In the genomic region with DNA sequence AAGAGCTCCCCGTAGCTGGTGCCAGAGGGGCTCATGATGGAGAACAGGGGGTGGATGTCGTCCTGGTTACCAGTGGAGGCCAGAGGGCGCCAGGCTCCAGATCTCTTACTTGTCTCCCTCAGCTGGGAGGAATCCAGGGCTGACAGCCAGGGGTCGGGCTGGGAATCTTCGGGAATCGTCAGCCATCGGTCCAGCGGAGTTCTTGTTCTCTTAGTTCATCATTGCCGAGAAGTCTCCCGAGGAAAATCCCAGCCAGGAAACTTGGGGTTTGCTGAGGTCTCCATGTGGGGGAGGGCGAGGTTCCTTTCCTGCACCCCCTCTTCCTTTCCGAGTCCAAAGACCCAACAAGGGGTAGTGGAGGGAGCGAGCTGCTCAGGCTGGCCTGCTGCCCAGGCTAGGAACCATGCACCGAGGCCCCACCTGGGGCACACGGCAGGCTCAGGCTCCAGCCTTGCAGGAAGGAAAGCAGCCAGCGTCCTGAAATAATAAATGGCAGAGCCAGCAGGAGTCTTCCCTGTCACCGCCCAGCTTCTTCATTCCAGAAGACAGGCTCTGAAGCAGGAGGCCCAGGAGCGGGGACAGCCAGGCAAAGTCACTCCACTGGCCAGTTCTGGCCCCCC, we compare ENCODE assay signal across 8 mouse cellular contexts. TPM values are rescaled to one million over a fixed set of nuclear protein-coding genes. Genes with fewer than 3 reads are reported as not detected.
DNase-seq lines count a peak whose midpoint lies in the region; ATAC-seq lines count a peak whose summit lies in the region.

No protein-coding gene starts in this region.

- H3K4me2 ChIP-seq in embryonic facial prominence, embryonic 11.5 days (ENCODE audit: low read depth, low read length) = peak overlapping the region; percentile 8; the same call in 1 of the 2 replicates
- H3K4me2 ChIP-seq in heart, embryonic 11.5 days = peak overlapping the region; percentile 44

- ATAC-seq in embryonic facial prominence, embryonic 11.5 days (replicated peaks; ENCODE audit: insufficient number of reproducible peaks, low FRiP score, low TSS enrichment, low read depth) = no peak
- no peak for ATAC-seq in heart, embryonic 11.5 days (replicated peaks; ENCODE audit: insufficient number of reproducible peaks, low FRiP score, low TSS enrichment)
- ATAC-seq in erythroid progenitor cell, adult 5-6 weeks (replicated peaks; ENCODE audit: low FRiP score, poor library complexity, severe bottlenecking) = no peak

- 12% methylated on average over 18 of the region's 18 CpGs for WGBS in embryonic facial prominence, embryonic 11.5 days
- 8% methylated on average over 18 of the region's 18 CpGs for WGBS in heart, embryonic 11.5 days (ENCODE audit: insufficient replicate concordance)
- WGBS in midbrain, embryonic 10.5 days = 10% methylated on average over 18 of the region's 18 CpGs

- H3K4me3 ChIP-seq in embryonic facial prominence, embryonic 11.5 days (ENCODE audit: low read depth, low read length) = no peak overlapping the region
- H3K4me3 ChIP-seq in heart, embryonic 11.5 days (ENCODE audit: low read depth, low read length) = peak overlapping the region; percentile 8
- H3K4me3 ChIP-seq in midbrain, embryonic 10.5 days = peak overlapping the region; percentile 27

- H3K36me3 ChIP-seq in embryonic facial prominence, embryonic 11.5 days (replicated peaks; ENCODE audit: control insufficient read depth, insufficient read depth, low read depth, low read length) = no peaks in the 10 kb centered on the region
- no peaks in the 10 kb centered on the region for H3K36me3 ChIP-seq in heart, embryonic 11.5 days (ENCODE audit: control insufficient read depth, insufficient read depth, low read length)
- H3K36me3 ChIP-seq in midbrain, embryonic 10.5 days = no peaks in the 10 kb centered on the region

- no peak overlapping the region for H3K27ac ChIP-seq in embryonic facial prominence, embryonic 11.5 days (replicated peaks; ENCODE audit: low read depth, low read length)
- H3K27ac ChIP-seq in heart, embryonic 11.5 days (ENCODE audit: low read depth, low read length) = no peak overlapping the region
- peak overlapping the region; percentile 72 for H3K27ac ChIP-seq in midbrain, embryonic 10.5 days (replicated peaks)

- H3K4me1 ChIP-seq in embryonic facial prominence, embryonic 11.5 days (ENCODE audit: control insufficient read depth, insufficient read depth, low read length) = peaks cover 13% of the 10 kb centered on the region
- H3K4me1 ChIP-seq in heart, embryonic 11.5 days (ENCODE audit: control insufficient read depth, insufficient read depth, low read length) = peaks cover 18% of the 10 kb centered on the region
- H3K4me1 ChIP-seq in midbrain, embryonic 10.5 days = peaks cover 37% of the 10 kb centered on the region

- peak overlapping the region; percentile 32 for H3K9ac ChIP-seq in embryonic facial prominence, embryonic 11.5 days (replicated peaks; ENCODE audit: low read length)
- peak overlapping the region; percentile 4; the same call in 1 of the 2 replicates for H3K9ac ChIP-seq in heart, embryonic 11.5 days (ENCODE audit: low read depth, low read length)

- H3K9me3 ChIP-seq in embryonic facial prominence, embryonic 11.5 days (replicated peaks; ENCODE audit: control insufficient read depth, low read length) = no peaks in the 10 kb centered on the region
- H3K9me3 ChIP-seq in heart, embryonic 11.5 days (replicated peaks; ENCODE audit: control insufficient read depth, low read length) = no peaks in the 10 kb centered on the region
- H3K9me3 ChIP-seq in midbrain, embryonic 10.5 days (replicated peaks) = no peaks in the 10 kb centered on the region

- DNase-seq in cerebellum, adult 11-12 months = peak; percentile 21
- no peak for DNase-seq in cerebellum, adult 8-10 months
- peak; percentile 41 for DNase-seq in embryonic facial prominence, embryonic 11.5 days (ENCODE audit: low spot score)
- DNase-seq in kidney, adult 9 months = peak; percentile 59
- DNase-seq in midbrain, embryonic 10.5 days (ENCODE audit: low spot score) = peak; percentile 44
- DNase-seq in testis, postnatal 14 days (ENCODE audit: low spot score) = peak; percentile 71

- H3K27me3 ChIP-seq in embryonic facial prominence, embryonic 11.5 days (ENCODE audit: control insufficient read depth, insufficient read depth, low read length) = no peaks in the 10 kb centered on the region
- peaks cover 7% of the 10 kb centered on the region for H3K27me3 ChIP-seq in heart, embryonic 11.5 days (ENCODE audit: control insufficient read depth, insufficient read depth, low read length)
- peaks cover 38% of the 10 kb centered on the region for H3K27me3 ChIP-seq in midbrain, embryonic 10.5 days (ENCODE audit: low read depth, poor library complexity, severe bottlenecking)

RNA-seq across cellular contexts. Expression of a gene that starts 12.5 kb away (rescaled TPM):
- 2.8 and 2.9 TPM in 2 replicates for polyA plus RNA-seq in embryonic facial prominence, embryonic 11.5 days (2014; fragmentation: Nextera tagmentation; extraction: Ambion mirVana)
- polyA plus RNA-seq in heart, embryonic 11.5 days (2014; fragmentation: Nextera tagmentation; extraction: Ambion mirVana) = 1.8 and 2.1 TPM in 2 replicates
- polyA plus RNA-seq in midbrain, embryonic 10.5 days (2016; fragmentation: Nextera tagmentation; extraction: Ambion mirVana) = 6.0 and 7.1 TPM in 2 replicates
- total RNA-seq in erythroid progenitor cell, adult 5-6 weeks (2015; ENCODE audit: low replicate concordance) = not detected in 2 replicates
- 0.53 and 0.90 TPM in 2 replicates for total RNA-seq in erythroid progenitor cell, adult 5-6 weeks (2017; ENCODE audit: low replicate concordance)

RNA-seq across cellular contexts. Expression of a gene that starts 28.8 kb away (rescaled TPM):
- polyA plus RNA-seq in embryonic facial prominence, embryonic 11.5 days (2014; fragmentation: Nextera tagmentation; extraction: Ambion mirVana) = 1.3 and 1.4 TPM in 2 replicates
- 56.4 and 56.7 TPM in 2 replicates for polyA plus RNA-seq in heart, embryonic 11.5 days (2014; fragmentation: Nextera tagmentation; extraction: Ambion mirVana)
- 0.79 and 0.81 TPM in 2 replicates for polyA plus RNA-seq in midbrain, embryonic 10.5 days (2016; fragmentation: Nextera tagmentation; extraction: Ambion mirVana)
- 1.3 and 2.5 TPM in 2 replicates for total RNA-seq in erythroid progenitor cell, adult 5-6 weeks (2015; ENCODE audit: low replicate concordance)
- total RNA-seq in erythroid progenitor cell, adult 5-6 weeks (2017; ENCODE audit: low replicate concordance) = not detected in 2 replicates

RNA-seq across cellular contexts. Expression of a gene that starts 46.5 kb away (rescaled TPM):
- 5.0 and 6.1 TPM in 2 replicates for polyA plus RNA-seq in embryonic facial prominence, embryonic 11.5 days (2014; fragmentation: Nextera tagmentation; extraction: Ambion mirVana)
- polyA plus RNA-seq in heart, embryonic 11.5 days (2014; fragmentation: Nextera tagmentation; extraction: Ambion mirVana) = 4.8 and 5.8 TPM in 2 replicates
- 10.3 and 10.8 TPM in 2 replicates for polyA plus RNA-seq in midbrain, embryonic 10.5 days (2016; fragmentation: Nextera tagmentation; extraction: Ambion mirVana)
- 276 and 287 TPM in 2 replicates for total RNA-seq in erythroid progenitor cell, adult 5-6 weeks (2015; ENCODE audit: low replicate concordance)
- total RNA-seq in erythroid progenitor cell, adult 5-6 weeks (2017; ENCODE audit: low replicate concordance) = 288 and 298 TPM in 2 replicates

Comparison
In these comparisons a context has a peak if more than half of its experiments do, and no peak if none do; other contexts are left out.
1. RNA of a gene that starts 28.8 kb away (polyA plus RNA-seq): 56.4 to 56.7 TPM in heart, embryonic 11.5 days; 1.3 to 1.4 TPM in embryonic facial prominence, embryonic 11.5 days and 0.79 to 0.81 TPM in midbrain, embryonic 10.5 days; every median in the first group is over 10 times any median in the second.